Mouse (Mus musculus) small intestine, adult 2 months (tissue): ENCODE results near the gene Sipa1l1.

Experiments used
- CTCF ChIP-seq: fragments of 200-500 bp; IDR thresholded peaks from 2 replicates; pipeline ENCODE4 v1.5.1; 2012; ENCODE audit warnings: low read depth, mild to moderate bottlenecking, control low read depth, inconsistent platforms, low read length, moderate library complexity, mixed read lengths; ENCODE audit not compliant: insufficient replicate concordance, insufficient read length; ENCODE audit errors: extremely low read depth
- POLR2A ChIP-seq: fragments of 200-500 bp; IDR thresholded peaks from 2 replicates; pipeline ENCODE4 v1.6.1; 2012; ENCODE audit warnings: low read depth, mild to moderate bottlenecking, control low read depth, inconsistent platforms, low read length, moderate library complexity

- no peak for TF ChIP-seq CTCF
- no peak for TF ChIP-seq POLR2A
Observed at GRCm38 (mm10) chr12:82170461-82171279, 1.6 kb downstream of the Sipa1l1 start.
